Mouse (Mus musculus) forelimb bud, embryonic 11.5 days (tissue): Measurements from ENCODE around the gene Pla2g3.

Experiments
- DNase-seq: peaks from one replicate; pipeline ENCODE4 v3.0.0-alpha.2; 2012; ENCODE audit warnings: low read depth, low spot score

Gene Pla2g3

DNA sequence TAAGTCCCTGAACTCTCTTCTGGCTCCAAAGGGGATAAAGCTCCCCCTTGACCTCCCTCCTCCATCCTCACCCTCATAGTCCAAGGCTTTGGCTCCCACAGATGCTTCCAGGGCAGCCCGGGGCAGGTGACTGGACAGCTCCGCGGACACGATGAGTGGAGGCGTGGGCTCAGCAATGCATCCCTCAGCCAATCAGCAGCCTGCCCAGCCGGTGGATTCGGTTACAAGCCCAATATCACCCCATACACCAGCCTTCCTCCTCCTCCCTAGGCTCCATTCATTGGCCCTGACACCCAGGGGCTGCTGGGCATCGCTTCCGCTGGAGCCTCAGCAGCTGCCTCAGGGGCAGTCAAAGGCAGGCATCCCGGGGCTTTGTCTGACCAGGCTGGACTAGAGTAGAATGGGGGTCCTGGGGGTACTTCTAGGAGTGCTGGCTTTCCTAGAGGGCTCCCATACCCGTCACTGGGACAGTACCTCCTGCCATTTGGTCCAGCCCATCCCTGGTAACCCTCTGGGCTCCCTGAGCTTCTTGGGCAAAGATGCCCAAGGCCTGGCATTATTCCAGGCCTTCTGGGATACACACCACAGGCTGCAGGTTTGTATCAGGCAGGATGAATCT is at the start of gene Pla2g3:
Pla2g3 (plus strand) TSS at position 333 of the 619 bp plus-strand sequence.
- DNase-seq: peak; percentile 13

DNA sequence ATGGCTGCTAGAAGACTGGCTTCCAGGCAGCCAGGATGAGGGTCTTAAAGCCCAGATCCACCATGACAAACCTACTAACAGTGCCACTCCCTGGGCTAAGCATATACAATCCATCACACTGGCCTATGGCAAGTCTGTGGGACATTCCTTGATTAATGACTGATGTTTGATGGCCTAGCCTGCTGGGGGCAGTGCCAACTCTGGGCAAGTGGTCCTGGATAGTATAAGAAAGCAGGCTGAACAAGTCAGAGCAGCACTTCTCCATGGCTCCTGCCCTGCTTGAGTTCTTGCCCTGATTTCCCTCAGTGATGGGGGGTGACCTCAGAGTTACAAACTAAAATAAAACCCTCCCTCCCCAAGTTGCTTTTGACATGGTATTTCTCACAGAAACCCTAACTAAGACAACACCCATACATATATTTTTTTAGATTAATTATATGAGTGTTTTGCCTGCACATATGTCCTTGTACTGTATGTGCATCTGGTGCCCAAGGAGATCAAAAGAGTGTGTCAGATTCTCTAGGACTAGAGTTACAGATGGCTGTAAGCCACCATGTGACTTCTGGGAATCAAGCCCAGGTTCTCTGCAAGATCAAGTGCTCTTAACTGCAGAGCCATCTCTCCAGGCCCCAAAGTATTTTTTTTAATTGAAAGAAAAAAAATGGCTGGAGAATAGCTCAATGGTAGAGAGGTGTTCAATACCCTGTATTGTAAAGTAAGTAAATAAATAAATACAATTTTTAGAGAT is 46.2 kb upstream of the Pla2g3 start:
- no peak for DNase-seq

DNA sequence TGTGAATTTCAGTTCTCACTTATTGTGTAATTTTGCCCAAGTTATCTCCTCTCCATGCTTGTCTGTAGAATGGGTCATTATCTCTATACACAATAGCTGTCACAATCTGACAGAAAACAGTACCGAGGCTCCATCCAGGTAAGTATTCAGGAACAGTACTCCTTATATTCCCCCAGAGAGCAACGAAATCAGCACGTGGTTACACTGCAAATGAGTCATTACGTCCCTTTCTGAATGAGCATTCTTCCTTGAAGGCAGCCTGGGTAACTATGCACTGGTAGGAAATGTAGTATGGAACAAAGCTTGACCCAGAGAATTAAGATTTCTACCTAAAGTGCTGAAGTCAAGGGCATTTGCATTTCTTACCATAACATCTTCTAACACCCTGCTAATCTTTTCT is 45.4 kb upstream of the Pla2g3 start:
- DNase-seq: no peak

DNA sequence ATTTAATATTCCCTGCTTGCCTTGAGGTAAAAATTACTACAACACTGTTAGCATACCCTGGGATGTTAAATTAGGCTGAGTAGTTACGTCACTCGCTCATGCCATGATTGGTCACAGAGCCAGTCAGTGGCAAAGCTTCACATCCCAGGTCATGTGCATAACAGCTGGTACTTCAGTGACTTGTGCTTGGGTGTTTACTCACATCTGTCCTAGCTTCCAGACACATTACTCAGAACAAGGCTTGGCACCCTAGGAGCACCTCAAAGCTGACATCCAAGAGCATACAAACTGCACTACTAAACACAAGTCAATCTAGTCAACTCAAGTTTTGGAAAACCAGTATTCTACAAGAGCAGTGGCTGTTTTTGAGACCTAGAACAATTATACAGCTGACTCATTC is 45.0 kb upstream of the Pla2g3 start:
- no peak for DNase-seq

DNA sequence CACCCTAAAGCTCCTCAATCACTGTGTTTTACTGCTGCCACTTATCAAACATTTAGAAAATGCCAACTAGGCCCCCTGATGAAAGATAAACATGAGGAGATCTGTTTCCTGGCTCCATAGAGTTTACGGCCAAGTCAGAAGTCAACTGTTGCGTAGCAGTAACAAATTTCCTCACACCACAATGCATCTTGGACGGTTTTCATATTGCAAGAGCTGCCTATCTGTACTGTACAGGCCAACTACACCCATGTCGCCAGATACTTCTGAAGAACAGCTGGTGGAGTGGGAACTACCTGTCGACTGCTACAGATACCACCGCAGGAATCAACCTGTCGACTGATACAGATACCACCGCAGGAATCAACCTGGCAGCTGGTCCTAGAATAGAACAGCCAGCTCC is 43.2 kb upstream of the Pla2g3 start:
- DNase-seq: no peak

DNA sequence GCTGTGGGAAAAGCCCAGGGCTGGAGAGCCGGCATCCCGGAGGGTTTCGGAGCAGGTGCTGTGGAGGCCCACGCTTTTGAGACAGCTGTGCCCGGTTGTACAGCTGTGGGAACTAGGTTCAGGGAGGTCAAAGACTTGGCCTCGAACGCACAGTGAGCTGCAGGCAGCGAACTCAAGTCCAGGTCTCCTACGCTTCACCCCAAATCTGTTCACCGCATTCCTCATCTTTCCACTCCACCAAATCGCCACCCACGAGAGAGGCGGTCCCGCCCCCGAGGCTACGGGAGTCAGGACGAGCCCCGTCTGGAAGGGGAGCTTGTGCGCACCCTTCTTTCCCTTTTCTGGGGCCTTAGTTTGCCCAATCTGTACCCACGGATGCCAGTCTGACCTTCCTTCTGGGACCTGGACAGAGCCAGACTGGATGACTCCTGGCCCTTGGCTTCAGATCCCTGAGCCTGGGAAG is 36.4 kb upstream of the Pla2g3 start:
- peak; percentile 27 for DNase-seq

DNA sequence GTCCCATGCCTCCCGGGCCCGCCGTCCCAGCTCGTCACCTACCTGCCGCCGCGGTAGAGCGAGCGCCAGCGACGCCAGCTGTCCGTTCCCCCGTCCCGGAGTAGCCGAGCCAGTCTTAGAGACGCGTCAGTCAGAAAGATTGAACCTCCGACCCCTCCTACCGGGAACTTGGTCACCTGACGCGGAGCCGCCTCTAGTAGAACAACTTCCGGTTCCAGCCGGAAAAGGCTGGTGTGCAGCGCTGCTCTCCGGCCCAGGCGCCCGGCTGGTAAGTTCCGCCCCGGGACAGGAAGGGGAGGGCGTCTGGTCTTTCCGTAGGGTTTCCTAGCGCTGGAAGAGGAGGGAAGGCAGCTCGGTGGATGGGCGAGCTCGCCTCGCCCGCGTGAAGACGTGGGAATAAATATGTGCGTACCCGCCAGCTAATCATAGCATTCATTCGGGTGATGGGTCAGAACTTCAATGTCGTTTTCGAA is 35.9 kb upstream of the Pla2g3 start, which contains the start of gene Rnf185:
Rnf185 (minus strand) TSS at position 197 of the 473 bp plus-strand sequence.
- peak; percentile 95 for DNase-seq

DNA sequence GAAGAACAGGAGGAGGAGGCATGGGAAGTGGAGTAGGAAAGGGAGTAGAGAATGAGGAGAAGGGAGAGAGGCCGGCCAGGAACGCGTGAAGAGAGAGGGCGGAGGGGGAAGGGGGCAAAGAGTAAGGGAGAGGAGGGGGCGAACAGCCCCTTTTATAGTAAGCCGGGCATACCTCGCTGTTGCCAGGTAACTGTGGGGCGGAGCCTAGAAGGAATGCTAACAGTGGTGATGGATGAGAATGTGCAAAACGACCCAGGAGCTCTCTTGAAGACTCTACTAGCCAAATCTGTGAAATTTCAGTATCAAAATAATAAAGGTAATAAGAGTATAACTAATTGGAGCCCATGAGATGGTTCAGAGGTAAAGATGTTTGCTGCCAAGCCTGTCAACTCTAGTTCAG is 35.3 kb upstream of the Pla2g3 start:
- peak; percentile 44 for DNase-seq

DNA sequence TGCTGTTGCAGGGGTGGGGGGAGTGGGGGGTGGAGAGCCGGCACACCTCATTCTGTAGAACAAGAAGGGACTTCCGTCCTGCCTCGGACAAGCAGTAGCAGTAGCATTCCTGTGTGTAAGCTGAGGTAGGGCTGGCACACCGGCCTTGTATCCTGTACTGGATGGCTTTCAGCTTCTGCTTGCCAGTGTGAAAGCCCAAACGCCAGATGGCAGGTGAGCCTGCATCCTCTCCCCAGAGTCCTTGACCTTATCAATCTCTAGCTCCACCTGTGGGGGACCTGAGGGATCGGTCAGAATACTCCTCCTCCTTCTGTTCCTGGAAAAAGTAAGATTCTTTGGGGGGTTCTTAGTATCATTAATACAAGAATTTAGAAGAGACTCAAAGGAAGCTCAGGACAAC is 34.6 kb upstream of the Pla2g3 start:
- no peak for DNase-seq

DNA sequence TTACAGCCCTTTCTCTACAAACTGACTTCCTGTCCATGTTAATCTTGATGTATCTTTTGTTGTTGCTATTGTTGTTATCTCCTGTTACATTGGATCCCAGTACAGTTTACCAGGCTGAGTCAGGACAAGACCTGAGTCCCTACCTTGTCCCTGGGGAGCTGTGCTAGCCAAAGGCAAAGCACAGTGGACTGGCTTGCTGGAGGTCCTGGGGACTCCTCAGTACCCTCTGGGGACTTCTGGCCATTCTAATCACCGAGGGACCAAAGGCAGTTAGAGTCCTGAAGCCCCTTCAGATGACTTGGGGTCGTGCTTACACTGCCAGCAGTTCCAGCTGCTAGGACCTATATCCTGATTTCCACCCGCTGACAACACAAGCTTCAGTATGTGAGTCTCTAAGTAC is 33.6 kb upstream of the Pla2g3 start:
- no peak for DNase-seq

DNA sequence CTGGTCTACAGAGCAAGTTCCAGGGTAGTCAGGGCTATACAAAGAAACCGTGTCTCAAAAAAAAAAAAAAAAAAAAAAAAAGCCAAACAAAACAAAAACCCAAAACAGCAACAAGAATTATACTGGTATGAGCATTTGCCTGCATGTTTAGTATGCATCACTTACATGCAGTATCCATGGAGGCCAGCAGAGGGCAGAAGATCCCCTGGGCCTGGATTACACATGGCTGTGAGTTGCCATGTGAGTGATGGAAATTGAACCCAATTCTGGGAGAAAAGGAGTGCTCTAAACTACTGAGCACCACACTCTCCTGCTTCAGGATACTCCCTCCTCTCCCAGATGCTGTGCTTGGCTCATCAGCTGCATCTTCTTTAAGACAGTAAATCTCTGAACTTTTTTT is 31.7 kb upstream of the Pla2g3 start:
- peak; percentile 66 for DNase-seq

DNA sequence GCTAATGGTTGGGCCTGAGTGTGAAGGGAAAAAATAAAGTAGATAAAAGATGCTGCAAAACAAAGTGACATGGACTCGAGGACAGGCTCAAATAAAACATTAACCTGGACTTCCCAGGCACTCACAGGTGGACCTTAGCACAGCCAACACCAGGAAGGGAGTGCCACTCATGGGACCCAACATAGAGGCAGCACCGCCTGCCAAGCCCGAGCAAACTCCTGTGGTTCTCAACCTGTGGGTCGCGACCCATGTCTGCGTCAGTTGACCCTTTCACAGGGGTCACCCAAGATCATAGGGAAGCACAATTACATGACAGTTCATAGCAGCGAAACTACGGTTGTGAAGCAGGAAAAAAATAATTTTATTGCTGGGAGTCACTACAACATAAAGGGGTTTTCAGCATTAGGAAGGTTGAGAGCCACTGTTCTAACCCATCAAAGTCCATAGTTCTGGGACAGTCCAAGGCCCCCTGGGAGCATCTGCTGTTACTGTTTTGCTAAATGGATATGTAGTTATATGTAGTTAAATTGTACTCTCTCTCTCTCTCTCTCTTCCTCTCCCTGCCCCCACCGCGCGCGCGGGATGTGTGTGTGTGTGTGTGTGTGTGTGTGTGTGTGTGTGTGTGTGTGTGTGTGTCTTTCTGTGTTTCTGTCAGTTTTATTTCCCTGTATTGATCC is 29.5 kb upstream of the Pla2g3 start:
- DNase-seq: no peak

DNA sequence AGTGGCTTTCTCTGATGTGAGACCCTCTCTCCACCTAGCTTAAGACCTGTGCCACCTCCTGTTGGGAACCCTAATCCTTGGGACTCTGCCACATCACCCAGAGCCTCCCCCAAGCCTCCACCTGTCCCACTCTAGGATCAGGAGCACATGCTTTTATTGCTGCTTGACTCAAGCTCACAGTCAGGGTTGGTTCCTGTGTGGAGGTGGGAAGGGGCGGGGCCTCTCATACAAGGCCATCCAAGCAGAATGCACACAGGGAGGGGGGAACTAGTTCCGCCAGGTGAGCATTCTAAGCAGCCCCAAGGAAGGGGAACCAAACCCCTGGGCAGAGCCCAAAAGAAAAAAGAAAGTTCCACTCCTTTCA is 29.0 kb upstream of the Pla2g3 start:
- DNase-seq: no peak

DNA sequence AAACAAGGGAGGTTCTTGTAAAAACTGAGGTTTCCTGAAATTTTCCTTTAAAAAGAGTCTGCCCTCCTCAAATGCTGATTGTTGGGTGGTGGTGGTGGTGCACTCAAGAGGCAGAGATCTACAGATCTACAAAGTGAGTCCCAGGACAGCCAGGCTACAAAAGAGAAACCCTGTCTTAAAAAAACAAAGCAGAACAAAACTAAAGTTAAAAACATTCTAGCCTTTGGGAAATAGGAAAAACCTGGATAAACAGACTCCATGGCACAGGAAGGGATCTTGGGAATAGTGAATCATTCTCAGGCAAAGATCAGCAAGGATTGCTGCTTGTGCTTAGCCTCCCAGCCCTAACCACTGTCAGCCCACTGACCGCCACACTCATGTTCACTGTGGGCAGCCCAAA is 25.2 kb upstream of the Pla2g3 start:
- DNase-seq: no peak

DNA sequence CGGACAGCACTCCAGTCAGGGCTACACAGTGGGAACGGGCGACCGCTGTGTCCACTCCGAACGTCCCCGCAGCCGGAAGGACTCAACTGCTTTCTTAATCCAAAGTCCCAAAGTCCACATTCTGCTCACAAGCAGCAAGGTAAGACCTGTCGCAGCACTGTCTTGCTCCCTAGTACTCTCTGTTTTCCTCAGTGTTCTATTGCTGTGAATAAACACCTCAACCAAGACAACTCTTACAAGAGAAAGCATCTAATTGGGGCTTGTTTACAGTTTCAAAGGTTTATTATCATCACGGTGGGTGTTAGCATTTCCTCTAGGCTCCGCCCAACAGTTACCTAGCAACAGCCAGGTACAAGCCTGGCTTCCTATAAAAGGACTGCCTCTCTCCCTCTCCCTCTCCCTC is 16.6 kb upstream of the Pla2g3 start:
- no peak for DNase-seq

DNA sequence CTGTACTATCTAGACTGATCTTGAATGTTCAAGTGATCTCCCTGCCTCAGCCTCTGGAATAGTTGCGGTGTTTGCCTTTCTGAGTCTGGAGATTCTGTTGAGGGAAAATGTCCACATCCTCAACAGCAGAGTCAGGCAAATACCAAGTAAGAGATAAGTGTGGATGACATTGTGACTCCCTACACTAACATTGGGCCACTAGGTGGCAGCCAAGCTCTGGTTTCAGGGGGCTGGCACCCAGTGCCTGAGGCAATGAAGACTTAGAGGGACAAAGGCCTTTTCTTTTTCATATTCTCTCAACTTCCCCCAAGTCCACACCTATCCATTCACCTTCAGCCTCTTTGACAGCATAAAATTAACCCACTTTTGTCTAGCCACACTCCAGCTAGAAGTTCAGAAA is 15.6 kb upstream of the Pla2g3 start:
- peak; percentile 84 for DNase-seq

DNA sequence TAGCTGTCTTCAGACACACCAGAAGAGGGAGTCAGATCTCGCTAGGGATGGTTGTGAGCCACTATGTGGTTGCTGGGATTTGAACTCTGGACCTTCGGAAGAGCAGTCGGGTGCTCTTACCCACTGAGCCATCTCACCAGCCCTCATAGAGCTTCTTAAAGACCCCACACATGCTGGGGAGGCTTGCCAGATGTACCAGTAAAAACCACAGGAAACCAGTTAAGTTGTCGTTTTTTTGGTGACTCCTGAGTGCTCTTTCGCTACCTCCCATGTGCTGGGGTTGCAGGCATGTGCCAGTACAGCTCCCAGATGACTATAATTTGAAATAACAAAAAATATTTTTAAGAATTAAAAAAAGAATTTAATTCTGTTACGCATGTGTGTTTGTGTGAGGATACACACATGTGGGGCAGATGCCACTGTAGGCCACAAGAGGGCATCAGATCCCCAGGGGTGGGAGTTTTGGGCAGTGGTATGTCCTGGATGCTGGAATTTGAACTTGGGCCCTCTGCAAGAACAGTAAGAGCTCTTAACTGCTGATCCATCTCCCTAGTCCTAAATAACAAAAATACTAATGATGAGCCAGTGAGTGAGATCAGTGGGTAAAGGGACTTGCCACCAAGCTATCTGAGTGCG is 13.5 kb upstream of the Pla2g3 start:
- no peak for DNase-seq

DNA sequence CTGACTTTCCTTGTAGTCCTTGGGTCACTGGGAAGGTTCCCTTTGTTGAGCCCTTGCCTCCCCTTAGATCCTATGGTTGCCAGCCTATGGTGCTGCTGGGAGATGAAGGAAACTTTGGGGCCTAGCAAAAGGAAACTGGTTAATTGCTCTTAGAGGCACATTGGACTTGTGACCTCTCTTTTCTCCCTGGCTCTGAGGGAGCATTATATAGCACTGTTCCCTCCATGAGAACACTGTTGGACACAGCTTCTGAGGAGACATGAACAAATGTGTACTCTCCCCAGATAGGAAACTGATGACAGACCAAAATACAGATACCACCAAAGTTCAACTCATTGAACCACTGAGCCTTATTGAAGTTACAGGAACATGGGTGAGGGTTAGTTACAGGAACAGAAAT is 12.6 kb upstream of the Pla2g3 start:
- DNase-seq: no peak

DNA sequence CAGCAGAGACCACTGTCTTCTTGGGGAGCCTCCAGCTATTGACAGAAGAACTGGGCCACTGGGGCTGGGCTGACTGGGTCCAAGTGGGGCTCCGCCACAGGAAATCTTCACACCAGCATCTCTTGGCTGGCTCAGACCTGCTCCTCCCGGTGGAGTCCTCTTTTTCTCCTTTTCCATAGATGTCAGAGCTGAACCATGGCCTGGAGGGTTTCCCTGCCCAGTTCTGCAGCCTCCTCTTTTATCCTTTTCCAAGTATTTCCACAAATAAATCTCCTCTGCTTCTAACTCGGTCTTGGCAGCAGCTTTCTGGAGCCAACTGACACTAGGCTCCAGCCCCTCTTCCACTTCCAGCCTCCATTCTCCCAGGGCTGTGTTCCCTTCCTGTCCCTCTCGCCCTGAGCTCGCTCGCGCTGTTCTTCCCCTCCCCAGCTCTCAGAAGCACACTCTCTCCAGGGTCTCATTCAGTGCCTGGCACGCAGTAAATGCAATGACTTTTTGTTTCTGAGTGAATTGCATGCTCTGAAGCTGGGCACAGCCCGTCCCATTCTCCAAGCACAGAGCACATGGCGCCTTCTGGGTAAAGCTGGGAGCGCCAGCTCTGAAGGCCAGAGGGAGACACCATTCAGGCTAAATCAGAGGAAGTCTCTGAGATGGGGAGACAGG is 4.0 kb upstream of the Pla2g3 start:
- DNase-seq: no peak

DNA sequence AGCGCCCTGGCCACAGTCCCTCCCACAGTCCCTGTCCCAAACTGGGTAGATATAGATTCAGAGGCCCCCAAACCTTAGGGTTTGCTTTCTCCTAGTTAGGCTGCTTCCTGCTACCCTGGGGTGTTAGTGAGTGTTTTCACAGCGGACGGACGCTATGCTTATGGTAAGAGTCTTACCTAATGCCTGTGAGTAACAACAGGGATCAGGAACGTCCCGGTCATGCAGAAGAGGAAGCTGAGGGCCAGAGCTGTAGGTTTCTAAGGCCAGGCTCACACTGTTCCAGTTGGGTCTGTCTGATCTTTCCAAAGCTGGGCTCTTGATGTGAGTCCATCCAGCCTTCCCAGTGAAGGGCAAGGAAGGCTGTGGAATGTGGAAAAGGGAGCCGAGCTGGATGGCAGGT is 1.7 kb upstream of the Pla2g3 start:
- no peak for DNase-seq

DNA sequence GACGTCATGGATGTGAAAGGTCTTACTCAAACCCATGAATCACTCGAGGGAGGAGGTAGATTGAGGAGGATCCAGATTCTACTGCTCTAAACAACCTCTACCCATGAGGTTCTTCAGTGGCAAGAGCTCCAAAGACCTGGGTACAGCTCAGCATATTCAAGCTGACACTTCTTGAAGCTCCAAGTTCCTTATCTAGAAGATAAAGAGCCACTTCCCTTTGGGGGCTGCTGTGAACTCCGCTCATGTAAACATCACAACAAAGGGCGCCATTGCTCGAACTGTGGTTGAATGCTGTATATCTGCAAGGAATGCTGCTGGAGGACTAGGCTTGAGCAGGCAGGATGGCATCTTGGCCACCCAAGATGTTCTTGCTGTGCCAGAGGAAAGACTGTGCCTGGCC is 952 bp downstream of the Pla2g3 start:
- DNase-seq: no peak

DNA sequence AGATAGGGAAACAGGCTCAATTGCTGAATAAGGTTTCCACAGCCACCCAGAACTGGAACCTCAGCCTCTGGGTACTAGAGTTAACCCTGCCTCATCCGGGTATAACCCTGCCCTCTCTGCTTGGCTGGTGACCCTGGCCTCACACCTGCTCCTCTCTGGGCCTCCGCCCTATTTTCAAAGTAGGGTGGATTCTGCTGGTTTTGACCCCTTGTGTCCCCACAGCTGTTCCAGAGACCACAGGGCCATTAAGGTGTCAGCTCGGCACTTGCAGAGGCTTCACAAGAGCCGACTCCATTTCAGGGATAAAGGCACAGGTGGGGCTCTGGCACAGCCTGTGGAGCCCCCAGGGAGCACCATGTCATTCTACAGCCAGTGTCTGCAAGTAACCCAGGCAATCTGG is 4.7 kb downstream of the Pla2g3 start:
- no peak for DNase-seq
